Mouse (Mus musculus) olfactory bulb, adult 2 months (tissue): ENCODE measurements around the gene Padi4. TPM values are rescaled to one million over a fixed set of nuclear protein-coding genes. Genes with fewer than 3 reads are reported as not detected.

Experiments used
- H3K27ac ChIP-seq: fragments of 200-500 bp; 2 replicates; pipeline ENCODE4 v1.5.1; 2012; ENCODE audit warnings: low read depth, low read length; ENCODE audit not compliant: insufficient read depth
- H3K4me1 ChIP-seq: fragments of 200-500 bp; 2 replicates; pipeline ENCODE4 v1.6.1; 2012; ENCODE audit warnings: low read length; ENCODE audit not compliant: control insufficient read depth, insufficient read depth
- H3K4me3 ChIP-seq: fragments of 200-500 bp; 2 replicates; pipeline ENCODE4 v1.5.1; 2012; ENCODE audit warnings: mild to moderate bottlenecking, low read depth, low read length, moderate library complexity; ENCODE audit not compliant: insufficient read depth
- CTCF ChIP-seq: fragments of 200-500 bp; IDR thresholded peaks from 2 replicates; pipeline ENCODE4 v1.5.1; 2012; ENCODE audit warnings: low read depth, mild to moderate bottlenecking, low read length, moderate library complexity; ENCODE audit not compliant: insufficient read depth
- POLR2A ChIP-seq: fragments of 200-500 bp; IDR thresholded peaks from 2 replicates; pipeline ENCODE4 v1.6.1; 2012; ENCODE audit warnings: mild to moderate bottlenecking, low read depth, low read length, moderate library complexity; ENCODE audit not compliant: insufficient read depth
- WGBS: fragments of 180-500 bp; shearing (Covaris S2); methylation state at CpG from one replicate; pipeline ENCODE4 v1.1.7; 2018; 5-methylcytosine and 5-hydroxymethylcytosine counted together
- polyA plus RNA-seq: library from polyadenylated mRNA; stranded (reverse); fragments of >200 nt; gene quantifications from 2 replicates; pipeline ENCODE4 v1.2.4, GENCODE M21; 2012; ENCODE audit warnings: low replicate concordance; ENCODE audit not compliant: missing spikeins, insufficient read depth, insufficient read length

Padi4 gene
- polyA plus RNA-seq, 1 experiment: not detected

GRCm38 (mm10) chr4:140716994-140717393, 57.0 kb downstream of the Padi4 start:
- 94% methylated on average over 11 of the region's 11 CpGs for WGBS
- Histone ChIP-seq H3K27ac (no peak overlapping the region), H3K4me3 (no peak overlapping the region), H3K4me1 (peaks cover 27% of the 10 kb centered on the region)
- no peak for TF ChIP-seq CTCF
- TF ChIP-seq POLR2A: no peak

GRCm38 (mm10) chr4:140714586-140714985, 59.5 kb downstream of the Padi4 start:
- Histone ChIP-seq H3K4me1 (peaks cover 40% of the 10 kb centered on the region), H3K27ac (peak overlapping the region; percentile 84), H3K4me3 (peak overlapping the region; percentile 8; the same call in 1 of the 2 replicates)
- TF ChIP-seq POLR2A: no peak
- no peak for TF ChIP-seq CTCF
- WGBS: 46% methylated on average over 5 of the region's 5 CpGs

- TF ChIP-seq POLR2A: no peak
- peak; percentile 89 for TF ChIP-seq CTCF
- 11% methylated on average over 29 of the region's 29 CpGs for WGBS
- Histone ChIP-seq H3K27ac (peak overlapping the region; percentile 84), H3K4me1 (peaks cover 40% of the 10 kb centered on the region), H3K4me3 (peak overlapping the region; percentile 8; the same call in 1 of the 2 replicates)
Observed at GRCm38 (mm10) chr4:140713480-140714365, 60.3 kb downstream of the Padi4 start.

GRCm38 (mm10) chr4:140711360-140711759, 62.7 kb downstream of the Padi4 start:
- 52% methylated on average over 5 of the region's 5 CpGs for WGBS
- H3K27ac ChIP-seq: no peak overlapping the region
- H3K4me1 ChIP-seq: peaks cover 47% of the 10 kb centered on the region
- TF ChIP-seq POLR2A (no peak), CTCF (no peak)
- H3K4me3 ChIP-seq: no peak overlapping the region

- H3K27ac ChIP-seq: no peak overlapping the region
- H3K4me3 ChIP-seq: no peak overlapping the region
- WGBS: 77% methylated on average over 10 of the region's 10 CpGs
- peaks cover 47% of the 10 kb centered on the region for H3K4me1 ChIP-seq
- TF ChIP-seq POLR2A (no peak), CTCF (no peak)
Observed at GRCm38 (mm10) chr4:140710781-140711180, 63.3 kb downstream of the Padi4 start.

- peaks cover 44% of the 10 kb centered on the region for H3K4me1 ChIP-seq
- WGBS: 84% methylated on average over 10 of the region's 10 CpGs
- no peak overlapping the region for H3K4me3 ChIP-seq
- no peak overlapping the region for H3K27ac ChIP-seq
- no peak for TF ChIP-seq POLR2A
- TF ChIP-seq CTCF: no peak
Observed at GRCm38 (mm10) chr4:140709617-140710016, 64.4 kb downstream of the Padi4 start.

- no peak for TF ChIP-seq CTCF
- no peak for TF ChIP-seq POLR2A
- peaks cover 41% of the 10 kb centered on the region for H3K4me1 ChIP-seq
- WGBS: 70% methylated on average over 7 of the region's 7 CpGs
- H3K4me3 ChIP-seq: no peak overlapping the region
- H3K27ac ChIP-seq: no peak overlapping the region
Observed at GRCm38 (mm10) chr4:140709111-140709510, 64.9 kb downstream of the Padi4 start.

- no peak for TF ChIP-seq POLR2A
- TF ChIP-seq CTCF: no peak
- H3K4me1 ChIP-seq: peaks cover 36% of the 10 kb centered on the region
- 82% methylated on average over 18 of the region's 18 CpGs for WGBS
- H3K4me3 ChIP-seq: no peak overlapping the region
- no peak overlapping the region for H3K27ac ChIP-seq
Observed at GRCm38 (mm10) chr4:140708297-140708927, 65.6 kb downstream of the Padi4 start.

- no peak overlapping the region for H3K27ac ChIP-seq
- TF ChIP-seq CTCF: no peak
- no peak for TF ChIP-seq POLR2A
- 55% methylated on average over 4 of the region's 4 CpGs for WGBS
- peaks cover 33% of the 10 kb centered on the region for H3K4me1 ChIP-seq
- no peak overlapping the region for H3K4me3 ChIP-seq
Observed at GRCm38 (mm10) chr4:140707615-140708014, 66.4 kb downstream of the Padi4 start.
